Mouse (Mus musculus) forebrain, embryonic 12.5 days (tissue): ENCODE results near the gene Gm45062. TPM values are rescaled to one million over a fixed set of nuclear protein-coding genes. Genes with fewer than 3 reads are reported as not detected.

Experiments used
- ATAC-seq: fragments of 200-750 bp; cut with Nextera tagmentation; 2 replicates; pipeline ENCODE4 v1.8.0; 2017; ENCODE audit warnings: moderate TSS enrichment; ENCODE audit not compliant: low FRiP score
- H3K27ac ChIP-seq: fragments of 300-500 bp; sonication (generic); 2 replicates; pipeline ENCODE4 v1.5.1; 2016; ENCODE audit warnings: mild to moderate bottlenecking
- H3K27me3 ChIP-seq: fragments of 300-500 bp; sonication (generic); 2 replicates; pipeline ENCODE4 v1.6.1; 2016; ENCODE audit warnings: mild to moderate bottlenecking
- H3K36me3 ChIP-seq: fragments of 300-500 bp; sonication (generic); replicated peaks from 2 replicates; pipeline ENCODE4 v1.6.1; 2016; ENCODE audit warnings: mild to moderate bottlenecking
- H3K4me1 ChIP-seq: fragments of 300-500 bp; sonication (generic); 2 replicates; pipeline ENCODE4 v1.6.1; 2016
- H3K4me2 ChIP-seq: fragments of 300-500 bp; sonication (generic); 2 replicates; pipeline ENCODE4 v1.6.1; 2016; ENCODE audit warnings: mild to moderate bottlenecking, moderate library complexity
- H3K4me3 ChIP-seq: fragments of 300-500 bp; sonication (generic); replicated peaks from 2 replicates; pipeline ENCODE4 v1.5.1; 2016; ENCODE audit warnings: mild to moderate bottlenecking
- H3K9ac ChIP-seq: fragments of 300-500 bp; sonication (generic); 2 replicates; pipeline ENCODE4 v1.6.1; 2016; ENCODE audit warnings: mild to moderate bottlenecking
- H3K9me3 ChIP-seq: fragments of 300-500 bp; sonication (generic); 2 replicates; pipeline ENCODE4 v1.6.1; 2016
- WGBS: fragments of 180-500 bp; shearing (Covaris S2); methylation state at CpG from one replicate; pipeline ENCODE4 v1.1.7; 2016; 5-methylcytosine and 5-hydroxymethylcytosine counted together
- polyA plus RNA-seq: library from polyadenylated mRNA; unstranded; fragments of >200 nt; fragmentation: Nextera tagmentation; extraction: Ambion mirVana; gene quantifications from 2 replicates; pipeline ENCODE4 v1.2.1, GENCODE M21; 2016

Gm45062 gene
- polyA plus RNA-seq, 1 experiment from 2014 or later = 18.3 TPM

- Histone ChIP-seq H3K9ac (no peak overlapping the region), H3K9me3 (no peaks in the 10 kb centered on the region), H3K27ac (no peak overlapping the region), H3K4me3 (no peak overlapping the region), H3K36me3 (peaks cover 3% of the 10 kb centered on the region), H3K27me3 (no peaks in the 10 kb centered on the region), H3K4me2 (no peak overlapping the region), H3K4me1 (no peaks in the 10 kb centered on the region)
- ATAC-seq = no peak
- 98% methylated on average over 2 of the region's 2 CpGs for WGBS
Observed at GRCm38 (mm10) chr6:8551155-8551554, 291.9 kb downstream of the Gm45062 start.

- Histone ChIP-seq H3K9me3 (no peaks in the 10 kb centered on the region), H3K4me2 (no peak overlapping the region), H3K4me1 (no peaks in the 10 kb centered on the region), H3K27me3 (no peaks in the 10 kb centered on the region), H3K4me3 (no peak overlapping the region), H3K36me3 (peaks cover 3% of the 10 kb centered on the region), H3K9ac (no peak overlapping the region), H3K27ac (no peak overlapping the region)
- 80% methylated on average over 5 of the region's 5 CpGs for WGBS
- ATAC-seq = no peak
Observed at GRCm38 (mm10) chr6:8556849-8557571, 297.8 kb downstream of the Gm45062 start.

DNA sequence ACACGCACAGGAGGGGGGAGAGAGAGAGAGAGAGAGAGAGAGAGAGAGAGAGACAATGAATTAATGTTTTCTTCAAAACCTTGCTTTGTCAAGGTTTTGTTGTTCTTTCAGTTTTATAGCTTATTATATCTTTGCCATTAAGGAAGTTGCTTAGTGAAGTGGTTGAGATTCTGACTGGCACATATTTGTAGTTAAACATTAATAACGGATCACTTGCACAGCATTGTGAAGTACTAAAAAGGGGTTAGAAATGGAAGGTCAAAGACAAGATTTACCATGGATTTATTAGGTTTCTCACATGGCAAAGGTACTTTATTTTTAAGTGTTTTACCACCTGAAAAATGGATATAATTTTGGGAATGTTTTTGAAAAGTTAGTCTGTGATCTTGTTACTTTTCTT is 301.4 kb downstream of the Gm45062 start:
- WGBS = 97% methylated on average over 2 of the region's 2 CpGs
- H3K9ac ChIP-seq = no peak overlapping the region
- no peaks in the 10 kb centered on the region for H3K4me1 ChIP-seq
- no peak overlapping the region for H3K4me3 ChIP-seq
- no peak overlapping the region for H3K27ac ChIP-seq
- no peak overlapping the region for H3K4me2 ChIP-seq
- H3K27me3 ChIP-seq = no peaks in the 10 kb centered on the region
- no peak for ATAC-seq
- H3K9me3 ChIP-seq = no peaks in the 10 kb centered on the region
- peaks cover 7% of the 10 kb centered on the region for H3K36me3 ChIP-seq

DNA sequence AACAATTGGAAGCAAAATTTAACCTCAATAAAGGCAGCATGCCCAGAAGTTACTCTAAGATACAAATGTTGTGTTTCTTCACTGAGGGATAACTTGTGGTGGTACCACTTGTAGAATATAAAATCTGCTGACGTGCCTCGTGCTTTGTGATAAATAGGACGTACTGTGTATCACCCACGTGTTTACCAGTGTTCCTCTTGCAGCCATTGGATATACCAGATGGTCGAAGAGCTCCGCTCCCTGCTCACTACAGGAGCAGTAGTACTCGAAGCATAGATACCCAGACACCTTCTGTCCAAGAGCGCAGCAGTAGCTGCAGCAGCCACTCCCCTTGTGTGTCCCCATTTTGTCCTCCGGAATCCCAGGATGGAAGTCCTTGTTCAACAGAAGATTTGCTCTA is 323.1 kb downstream of the Gm45062 start:
- H3K27ac ChIP-seq = no peak overlapping the region
- no peaks in the 10 kb centered on the region for H3K4me1 ChIP-seq
- no peak for ATAC-seq
- H3K4me2 ChIP-seq = no peak overlapping the region
- 92% methylated on average over 9 of the region's 9 CpGs for WGBS
- no peaks in the 10 kb centered on the region for H3K9me3 ChIP-seq
- no peak overlapping the region for H3K9ac ChIP-seq
- no peaks in the 10 kb centered on the region for H3K27me3 ChIP-seq
- H3K36me3 ChIP-seq = peaks cover 11% of the 10 kb centered on the region
- H3K4me3 ChIP-seq = no peak overlapping the region

DNA sequence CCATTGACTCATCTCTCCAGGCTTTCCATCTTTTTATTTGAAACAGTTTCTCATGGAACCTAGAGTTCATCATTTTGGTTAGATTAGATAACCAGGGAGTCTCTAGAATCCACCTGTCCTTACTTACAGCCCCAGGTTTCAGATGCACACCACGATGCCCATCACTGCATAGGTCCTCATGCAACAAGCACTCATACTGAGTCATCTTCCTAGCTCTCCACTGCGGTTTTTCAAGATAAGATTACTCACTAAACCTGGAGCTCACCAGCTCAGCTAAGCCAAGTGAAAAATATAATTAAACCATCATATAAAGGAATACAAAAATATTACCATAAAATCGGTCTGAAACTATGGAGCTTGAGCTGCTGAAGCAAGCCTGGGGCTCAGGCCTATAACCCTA is 324.6 kb downstream of the Gm45062 start:
- WGBS = 92% methylated on average over 3 of the region's 3 CpGs
- Histone ChIP-seq H3K36me3 (peaks cover 7% of the 10 kb centered on the region), H3K4me2 (no peak overlapping the region), H3K9ac (no peak overlapping the region), H3K27me3 (no peaks in the 10 kb centered on the region), H3K4me3 (no peak overlapping the region), H3K9me3 (no peaks in the 10 kb centered on the region), H3K27ac (no peak overlapping the region), H3K4me1 (no peaks in the 10 kb centered on the region)
- no peak for ATAC-seq

DNA sequence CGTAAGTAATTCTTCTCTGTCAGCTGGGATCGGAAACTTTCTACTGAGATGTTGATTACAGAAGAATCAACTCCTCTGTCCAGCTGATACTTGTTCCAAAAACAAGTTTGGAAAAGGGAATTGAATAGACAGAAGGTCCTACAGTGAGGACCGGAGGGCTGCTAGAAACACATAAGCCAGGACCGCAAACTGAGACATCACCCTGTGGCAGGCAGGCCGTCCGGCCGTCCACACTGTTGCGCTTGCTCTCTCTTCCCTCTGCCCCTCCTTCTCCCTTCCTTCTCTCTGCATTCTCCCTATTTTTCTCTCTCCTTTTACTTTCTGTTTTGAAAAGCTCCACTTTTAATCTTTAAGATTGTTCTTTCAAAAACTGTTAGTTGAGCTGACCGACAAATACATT is 332.4 kb downstream of the Gm45062 start:
- Histone ChIP-seq H3K4me2 (no peak overlapping the region), H3K27ac (no peak overlapping the region), H3K4me3 (no peak overlapping the region), H3K27me3 (no peaks in the 10 kb centered on the region), H3K9ac (no peak overlapping the region), H3K4me1 (no peaks in the 10 kb centered on the region), H3K36me3 (peaks cover 2% of the 10 kb centered on the region; the same call in 1 of the 2 replicates), H3K9me3 (no peaks in the 10 kb centered on the region)
- ATAC-seq = no peak
- 95% methylated on average over 9 of the region's 9 CpGs for WGBS

DNA sequence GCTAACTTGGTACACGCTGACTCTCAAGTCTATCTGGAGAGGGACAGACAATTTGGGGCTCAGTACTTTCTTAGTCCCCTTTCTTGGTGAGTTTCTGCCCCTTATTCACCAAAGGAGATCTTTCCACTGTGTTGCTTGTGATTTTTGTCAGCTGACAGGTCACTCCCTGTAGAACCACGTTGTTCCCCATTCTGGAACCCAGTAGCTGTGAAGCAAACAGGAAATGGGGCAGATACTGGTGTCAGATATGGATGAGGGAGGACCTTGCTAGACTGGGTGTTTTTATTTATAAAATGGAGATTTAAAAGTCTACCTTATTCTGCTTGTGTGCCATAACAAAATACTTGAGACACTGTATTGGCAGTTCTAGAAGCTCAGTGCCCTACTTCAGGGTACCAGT is 358.1 kb downstream of the Gm45062 start:
- Histone ChIP-seq H3K27me3 (no peaks in the 10 kb centered on the region), H3K4me3 (no peak overlapping the region), H3K9ac (no peak overlapping the region), H3K36me3 (no peaks in the 10 kb centered on the region), H3K27ac (no peak overlapping the region), H3K9me3 (no peaks in the 10 kb centered on the region), H3K4me1 (no peaks in the 10 kb centered on the region), H3K4me2 (no peak overlapping the region)
- 77% methylated on average over 2 of the region's 2 CpGs for WGBS
- no peak for ATAC-seq

DNA sequence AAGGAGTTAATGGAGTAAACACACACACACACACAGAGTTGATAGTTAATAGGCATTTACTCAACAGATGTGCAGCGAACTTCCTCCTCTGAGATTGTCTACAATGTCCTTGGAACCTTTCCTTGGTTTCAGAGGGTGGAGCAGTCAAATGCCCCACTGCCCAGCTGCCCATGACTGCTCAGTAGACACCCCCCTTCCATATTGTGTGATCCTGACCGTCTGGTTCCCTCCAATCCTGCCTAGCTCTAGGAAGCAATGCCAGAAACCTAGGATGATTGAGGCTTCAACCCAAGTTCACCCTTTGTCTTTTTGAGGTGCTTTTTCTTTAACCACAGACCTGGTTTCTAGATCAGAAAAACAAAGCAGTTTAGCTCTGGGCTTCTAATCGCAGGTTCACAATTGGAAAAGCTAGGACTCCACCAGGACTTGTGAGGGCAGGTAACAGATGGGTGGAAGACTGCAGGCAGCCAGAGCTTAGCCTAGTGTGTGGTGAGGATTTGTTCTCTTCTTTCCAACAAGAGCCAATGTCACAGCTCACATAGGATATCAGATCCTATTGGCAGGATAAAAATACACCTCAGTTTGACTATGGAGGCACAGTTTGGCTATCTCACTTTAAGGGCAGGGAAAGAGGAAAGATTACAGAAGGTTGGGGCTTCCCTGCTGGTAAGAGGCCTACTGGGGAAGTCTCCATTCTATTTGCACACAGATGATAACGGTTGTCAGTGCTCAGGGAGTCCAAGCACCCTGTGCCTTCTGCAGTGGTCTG is 360.5 kb downstream of the Gm45062 start:
- 83% methylated on average over 4 of the region's 4 CpGs for WGBS
- Histone ChIP-seq H3K4me3 (no peak overlapping the region), H3K27ac (no peak overlapping the region), H3K4me2 (no peak overlapping the region), H3K9ac (no peak overlapping the region), H3K4me1 (no peaks in the 10 kb centered on the region), H3K9me3 (no peaks in the 10 kb centered on the region), H3K36me3 (no peaks in the 10 kb centered on the region), H3K27me3 (no peaks in the 10 kb centered on the region)
- ATAC-seq = no peak

DNA sequence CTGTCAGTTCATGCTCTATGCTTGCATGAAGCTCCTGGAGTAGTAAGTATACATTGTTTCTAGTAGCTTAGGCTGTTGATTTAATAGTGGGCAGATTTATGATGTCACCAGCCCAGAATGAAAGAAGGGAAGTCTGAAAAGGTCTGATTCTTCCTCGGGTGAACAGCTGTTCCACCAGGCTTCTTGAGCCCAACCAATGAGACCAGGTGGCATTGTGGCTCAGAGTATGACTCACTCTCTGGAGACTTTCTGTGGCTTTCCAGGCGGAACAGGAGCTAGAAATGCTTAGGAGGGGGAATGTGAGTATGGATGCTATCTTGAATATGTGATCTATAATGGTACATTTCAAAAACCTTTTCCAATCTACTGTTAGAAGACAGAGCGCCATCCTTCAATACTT is 363.8 kb downstream of the Gm45062 start:
- H3K27me3 ChIP-seq = no peaks in the 10 kb centered on the region
- H3K9ac ChIP-seq = no peak overlapping the region
- ATAC-seq = no peak
- H3K4me2 ChIP-seq = no peak overlapping the region
- H3K4me1 ChIP-seq = no peaks in the 10 kb centered on the region
- H3K4me3 ChIP-seq = no peak overlapping the region
- H3K9me3 ChIP-seq = no peaks in the 10 kb centered on the region
- 77% methylated on average over 3 of the region's 3 CpGs for WGBS
- H3K36me3 ChIP-seq = no peaks in the 10 kb centered on the region
- H3K27ac ChIP-seq = no peak overlapping the region

DNA sequence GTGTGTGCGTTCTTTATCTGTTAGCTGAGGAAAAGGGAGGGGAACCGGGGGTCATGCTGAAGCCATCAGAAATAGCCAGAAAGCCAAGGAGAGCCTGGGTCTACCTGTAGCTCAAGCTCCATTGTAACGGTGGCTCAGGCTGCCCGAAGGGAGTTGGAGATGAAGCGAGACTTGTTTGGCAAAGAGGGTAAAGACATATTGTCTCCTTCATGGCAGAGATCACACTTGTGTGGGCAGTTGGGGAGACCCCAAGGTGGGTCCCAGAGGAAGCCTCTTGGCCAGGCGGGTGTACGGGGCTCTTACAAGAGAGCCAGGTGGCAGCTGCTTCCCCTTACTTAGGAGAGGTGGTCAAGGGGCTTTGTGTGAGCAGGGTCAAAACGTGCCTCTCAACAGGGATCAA is 369.0 kb downstream of the Gm45062 start:
- H3K4me1 ChIP-seq = no peaks in the 10 kb centered on the region
- H3K27me3 ChIP-seq = no peaks in the 10 kb centered on the region
- 90% methylated on average over 8 of the region's 8 CpGs for WGBS
- H3K9me3 ChIP-seq = no peaks in the 10 kb centered on the region
- no peak overlapping the region for H3K27ac ChIP-seq
- H3K4me3 ChIP-seq = no peak overlapping the region
- no peak overlapping the region for H3K9ac ChIP-seq
- no peaks in the 10 kb centered on the region for H3K36me3 ChIP-seq
- no peak for ATAC-seq
- H3K4me2 ChIP-seq = no peak overlapping the region

GRCm38 (mm10) chr6:8628715-8629267 is 369.5 kb downstream of the Gm45062 start:
- Histone ChIP-seq H3K4me1 (no peaks in the 10 kb centered on the region), H3K27me3 (no peaks in the 10 kb centered on the region), H3K4me3 (no peak overlapping the region), H3K4me2 (no peak overlapping the region), H3K9ac (no peak overlapping the region), H3K36me3 (no peaks in the 10 kb centered on the region), H3K9me3 (no peaks in the 10 kb centered on the region), H3K27ac (no peak overlapping the region)
- no peak for ATAC-seq
- WGBS = 92% methylated on average over 7 of the region's 7 CpGs

- H3K9me3 ChIP-seq = no peaks in the 10 kb centered on the region
- WGBS = 90% methylated on average over 7 of the region's 7 CpGs
- ATAC-seq = no peak
Observed at GRCm38 (mm10) chr6:8630531-8630930, 371.3 kb downstream of the Gm45062 start.

GRCm38 (mm10) chr6:8631362-8631761 is 372.1 kb downstream of the Gm45062 start:
- H3K36me3 ChIP-seq = no peaks in the 10 kb centered on the region
- no peak overlapping the region for H3K4me3 ChIP-seq

More at GRCm38 (mm10) chr6:8630531-8630930, 371.3 kb downstream of the Gm45062 start:
- no peaks in the 10 kb centered on the region for H3K36me3 ChIP-seq
- H3K27me3 ChIP-seq = no peaks in the 10 kb centered on the region
- no peak overlapping the region for H3K27ac ChIP-seq
- no peak overlapping the region for H3K4me2 ChIP-seq
- no peaks in the 10 kb centered on the region for H3K4me1 ChIP-seq
- no peak overlapping the region for H3K4me3 ChIP-seq
- no peak overlapping the region for H3K9ac ChIP-seq

More at GRCm38 (mm10) chr6:8631362-8631761, 372.1 kb downstream of the Gm45062 start:
- ATAC-seq = no peak
- Histone ChIP-seq H3K27ac (no peak overlapping the region), H3K9ac (no peak overlapping the region), H3K9me3 (no peaks in the 10 kb centered on the region), H3K27me3 (no peaks in the 10 kb centered on the region), H3K4me1 (no peaks in the 10 kb centered on the region), H3K4me2 (no peak overlapping the region)
- 80% methylated on average over 8 of the region's 8 CpGs for WGBS
